26 mouse cellular contexts compared by ENCODE assay signal in genomic region chr3:65847158-65847787, GRCm38 (mm10).
DNase-seq lines count a peak whose midpoint lies in the region; ATAC-seq and TF ChIP-seq lines count a peak whose summit lies in the region.
"Had no signal": no experiment of that assay in that cellular context is flagged by ENCODE, and none has a peak within 500 bp of the region (broad histone marks: within the 10 kb centered on the region; RNA-seq: fewer than 3 reads in every experiment).

No protein-coding gene starts in this region.

- WGBS in heart, embryonic 12.5 days: 70% methylated on average over 4 of the region's 4 CpGs
- 53% methylated on average over 4 of the region's 4 CpGs for WGBS in lung, embryonic 14.5 days

- no peak for TF ChIP-seq CTCF in lung, embryonic 14.5 days (IDR thresholded peaks at IDR 0.05; ENCODE audit: low read depth)

- no peaks in the 10 kb centered on the region for H3K36me3 ChIP-seq in heart, embryonic 12.5 days
- H3K36me3 ChIP-seq in lung, embryonic 14.5 days (ENCODE audit: insufficient read depth): no peaks in the 10 kb centered on the region
- H3K36me3 ChIP-seq: embryonic facial prominence, embryonic 15.5 days; forebrain, embryonic 12.5 days; intestine, embryonic 15.5 days had no signal

- no peak overlapping the region for H3K4me3 ChIP-seq in heart, embryonic 12.5 days
- no peak overlapping the region for H3K4me3 ChIP-seq in lung, embryonic 14.5 days (ENCODE audit: low read depth, low read length)
- H3K4me3 ChIP-seq: embryonic facial prominence, embryonic 15.5 days; forebrain, embryonic 12.5 days; intestine, embryonic 15.5 days had no signal

- no peak for DNase-seq in heart, postnatal 4 days
- peak; percentile 73 for DNase-seq in lung, embryonic 14.5 days
- DNase-seq in lung, postnatal 14 days: no peak
- peak; percentile 31 for DNase-seq in testis, postnatal 10 days (ENCODE audit: low spot score)
- no peak for DNase-seq in testis, postnatal 14 days (ENCODE audit: low spot score)
- DNase-seq: adrenal gland, adult 2 months; adrenal gland, postnatal 36 days; cerebellum, adult 8-10 months; forebrain, postnatal 0 days; kidney, adult 2 months; kidney, postnatal 4 days; left cerebral cortex, postnatal 4 days; liver; lung, postnatal 36 days; midbrain, embryonic 14.5 days; right cerebral cortex, postnatal 25 days; thymus, postnatal 4 days had no signal

- H3K9ac ChIP-seq in heart, embryonic 12.5 days: no peak overlapping the region
- H3K9ac ChIP-seq in lung, embryonic 14.5 days: no peak overlapping the region
- H3K9ac ChIP-seq: embryonic facial prominence, embryonic 15.5 days; forebrain, embryonic 12.5 days; forebrain, postnatal 0 days; intestine, embryonic 15.5 days had no signal

- H3K4me2 ChIP-seq in heart, embryonic 12.5 days: no peak overlapping the region
- H3K4me2 ChIP-seq in lung, embryonic 14.5 days: no peak overlapping the region
- H3K4me2 ChIP-seq: embryonic facial prominence, embryonic 15.5 days; forebrain, embryonic 12.5 days; intestine, embryonic 15.5 days had no signal

- H3K27me3 ChIP-seq in heart, embryonic 12.5 days (replicated peaks): no peaks in the 10 kb centered on the region
- H3K27me3 ChIP-seq in lung, embryonic 14.5 days (ENCODE audit: insufficient read depth, low read length): no peaks in the 10 kb centered on the region
- H3K27me3 ChIP-seq: embryonic facial prominence, embryonic 15.5 days; forebrain, embryonic 12.5 days; intestine, embryonic 15.5 days had no signal

- ATAC-seq in heart, embryonic 12.5 days (ENCODE audit: insufficient number of reproducible peaks, low FRiP score): 0 out of 2 replicates have a peak, but pooled peaks have one; percentile 27
- peak; percentile 13; the same call in 1 of the 2 replicates for ATAC-seq in lung, embryonic 14.5 days (ENCODE audit: insufficient read depth)
- peak; percentile 66 for ATAC-seq in megakaryocyte progenitor cell, adult 5-6 weeks (replicated peaks; ENCODE audit: poor library complexity)
- ATAC-seq in monocyte, adult 5-6 weeks (replicated peaks; ENCODE audit: insufficient number of reproducible peaks, low FRiP score, low TSS enrichment, poor library complexity, severe bottlenecking): no peak
- ATAC-seq: activated CD4-positive, CD25-positive, alpha-beta regulatory T cell, adult 4 months; CD4-positive, CD25-positive, alpha-beta regulatory T cell, adult 4 months; forebrain, postnatal 0 days; hindbrain, postnatal 0 days; intestine, embryonic 15.5 days had no signal

- H3K9me3 ChIP-seq in heart, embryonic 12.5 days (replicated peaks): no peaks in the 10 kb centered on the region
- H3K9me3 ChIP-seq in lung, embryonic 14.5 days (ENCODE audit: low read depth, low read length): no peaks in the 10 kb centered on the region
- H3K9me3 ChIP-seq: embryonic facial prominence, embryonic 15.5 days; forebrain, embryonic 12.5 days; intestine, embryonic 15.5 days had no signal

- H3K27ac ChIP-seq in heart, embryonic 12.5 days (ENCODE audit: poor library complexity, severe bottlenecking): no peak overlapping the region
- H3K27ac ChIP-seq in lung, embryonic 14.5 days (ENCODE audit: low read depth): no peak overlapping the region
- H3K27ac ChIP-seq: embryonic facial prominence, embryonic 15.5 days; forebrain, embryonic 12.5 days; hindbrain, postnatal 0 days; intestine, embryonic 15.5 days had no signal

- H3K4me1 ChIP-seq in heart, embryonic 12.5 days (replicated peaks): peaks cover 50% of the 10 kb centered on the region
- peaks cover 8% of the 10 kb centered on the region; the same call in 1 of the 2 replicates for H3K4me1 ChIP-seq in lung, embryonic 14.5 days (ENCODE audit: insufficient read depth)
- H3K4me1 ChIP-seq: forebrain, embryonic 12.5 days; intestine, embryonic 15.5 days had no signal

Comparison
In these comparisons a context has a peak if more than half of its experiments do, and no peak if none do; other contexts are left out.
1. DNase-seq: peak in lung, embryonic 14.5 days (single experiment) and testis, postnatal 10 days (single experiment); none in heart, postnatal 4 days (single experiment), lung, postnatal 14 days (single experiment) and testis, postnatal 14 days (single experiment).